Mouse (Mus musculus) C2C12 (cell line): ENCODE measurements around the gene F5. TPM values are rescaled to one million over a fixed set of nuclear protein-coding genes. Genes with fewer than 3 reads are reported as not detected.

Experiments used
- H3K27me3 ChIP-seq: one replicate; pipeline ENCODE4 v1.6.1; 2011; ENCODE audit not compliant: control insufficient read depth, insufficient read depth, insufficient read length
- H3K36me3 ChIP-seq: one replicate; pipeline ENCODE4 v1.6.1; 2011; ENCODE audit not compliant: control insufficient read depth, insufficient read depth
- H3K4me3 ChIP-seq: one replicate; pipeline ENCODE4 v1.5.1; 2011; ENCODE audit warnings: mild to moderate bottlenecking, control low read depth; ENCODE audit not compliant: poor library complexity, insufficient read depth, severe bottlenecking
- H3K79me2 ChIP-seq: one replicate; pipeline ENCODE4 v1.6.1; 2011; ENCODE audit not compliant: control insufficient read depth, insufficient read depth
- H3K79me3 ChIP-seq: one replicate; pipeline ENCODE4 v1.6.1; 2011; ENCODE audit warnings: low read depth, control low read depth
- H3ac ChIP-seq: one replicate; pipeline ENCODE3; 2011; ENCODE audit warnings: low read depth; ENCODE audit not compliant: control insufficient read depth, insufficient read length
- CEBPB ChIP-seq: IDR thresholded peaks from one replicate; pipeline ENCODE4 v1.6.1; 2011; ENCODE audit warnings: low read depth, mild to moderate bottlenecking, control low read depth, moderate library complexity
- CTCF ChIP-seq: IDR thresholded peaks from one replicate; pipeline ENCODE4 v1.5.1; 2011; ENCODE audit not compliant: control insufficient read depth, insufficient read depth, insufficient read length
- FOSL1 ChIP-seq: IDR thresholded peaks from one replicate; pipeline ENCODE4 v1.8.0; 2011; ENCODE audit warnings: mild to moderate bottlenecking, low read length; ENCODE audit not compliant: poor library complexity, insufficient read depth, severe bottlenecking
- MAX ChIP-seq: IDR thresholded peaks from one replicate; pipeline ENCODE4 v1.6.1; 2011; ENCODE audit warnings: mild to moderate bottlenecking, control low read depth
- MYOD1 ChIP-seq: IDR thresholded peaks from one replicate; pipeline ENCODE4 v1.6.1; 2011; ENCODE audit warnings: low read depth; ENCODE audit not compliant: control insufficient read depth, insufficient read length
- MYOG ChIP-seq: IDR thresholded peaks from one replicate; pipeline ENCODE4 v1.6.1; 2011; ENCODE audit not compliant: control insufficient read depth, insufficient read length; ENCODE audit errors: extremely low read depth
- USF1 ChIP-seq: IDR thresholded peaks from one replicate; pipeline ENCODE4 v1.6.1; 2011; ENCODE audit warnings: low read depth, mild to moderate bottlenecking, control low read depth, moderate library complexity
- polyA plus RNA-seq: library from polyadenylated mRNA; unstranded; fragments of >200 nt; fragmentation: generic; extraction: Trizol; gene quantifications from one replicate; pipeline ENCODE4 v1.2.1, GENCODE M21; 2012; ENCODE audit warnings: missing spikeins

The F5 gene
- polyA plus RNA-seq, 1 experiment = 0.01 TPM

DNA sequence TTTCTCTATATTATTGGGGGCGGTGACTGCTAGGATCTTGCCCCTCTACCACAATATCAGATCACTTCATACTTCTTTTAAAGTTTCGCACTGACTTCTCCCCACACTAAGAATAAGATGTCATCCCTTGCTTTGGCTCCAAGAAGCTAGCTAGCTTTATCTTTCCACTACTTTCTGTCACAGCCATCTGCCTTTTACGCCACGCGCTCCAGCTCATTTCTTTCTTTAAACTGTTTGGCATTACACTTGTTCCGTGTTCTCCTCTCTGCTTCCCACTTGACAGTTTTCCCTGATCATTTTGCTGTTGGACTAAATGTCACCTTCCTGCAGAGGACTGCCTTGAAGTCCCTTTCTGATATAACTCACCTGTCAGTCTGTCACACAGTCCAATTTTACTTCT lies 33.8 kb upstream of the F5 start:
- no peak overlapping the region for H3K4me3 ChIP-seq
- H3K27me3 ChIP-seq = no peaks in the 10 kb centered on the region

GRCm38 (mm10) chr1:164119892-164120776 lies 31.5 kb upstream of the F5 start:
- TF ChIP-seq FOSL1 (no peak), CTCF (no peak), MAX (no peak), MYOD1 (no peak), CEBPB (no peak), MYOG (no peak)
- H3K79me3 ChIP-seq = peaks cover 6% of the 10 kb centered on the region
- no peak overlapping the region for H3K4me3 ChIP-seq
- H3K36me3 ChIP-seq = no peaks in the 10 kb centered on the region
- H3K27me3 ChIP-seq = no peaks in the 10 kb centered on the region
- peaks cover 42% of the 10 kb centered on the region for H3K79me2 ChIP-seq
- H3ac ChIP-seq = no peak overlapping the region

More for the DNA sequence above, 33.8 kb upstream of the F5 start:
- H3K79me2 ChIP-seq = peaks cover 42% of the 10 kb centered on the region
- H3K79me3 ChIP-seq = peaks cover 6% of the 10 kb centered on the region
- no peaks in the 10 kb centered on the region for H3K36me3 ChIP-seq
- H3ac ChIP-seq = no peak overlapping the region
- TF ChIP-seq MAX (no peak), CTCF (no peak), MYOD1 (no peak), MYOG (no peak), FOSL1 (no peak), CEBPB (no peak), USF1 (no peak)

DNA sequence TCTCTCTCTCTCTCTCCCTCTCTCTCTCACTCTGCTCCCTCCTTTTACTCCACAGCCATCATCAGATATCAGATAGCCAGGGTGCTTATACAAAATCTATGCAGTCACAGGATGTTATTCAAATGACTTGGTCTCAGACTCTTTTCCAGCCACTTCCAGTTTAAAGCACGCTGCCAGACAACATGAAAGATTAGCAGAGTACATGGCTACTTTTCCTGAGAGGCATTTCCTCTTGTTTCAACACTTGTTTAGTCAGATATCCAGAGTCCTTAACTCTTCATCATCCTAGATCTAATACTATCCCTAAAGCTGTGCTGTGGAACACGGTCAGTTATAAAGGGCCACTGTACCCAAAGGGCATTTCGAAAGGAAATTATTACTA lies 30.9 kb upstream of the F5 start:
- no peak for TF ChIP-seq CEBPB
- no peak for TF ChIP-seq CTCF
- TF ChIP-seq MYOD1 = no peak
- TF ChIP-seq MYOG = no peak
- TF ChIP-seq USF1 = no peak
- no peak for TF ChIP-seq MAX
- no peak for TF ChIP-seq FOSL1

DNA sequence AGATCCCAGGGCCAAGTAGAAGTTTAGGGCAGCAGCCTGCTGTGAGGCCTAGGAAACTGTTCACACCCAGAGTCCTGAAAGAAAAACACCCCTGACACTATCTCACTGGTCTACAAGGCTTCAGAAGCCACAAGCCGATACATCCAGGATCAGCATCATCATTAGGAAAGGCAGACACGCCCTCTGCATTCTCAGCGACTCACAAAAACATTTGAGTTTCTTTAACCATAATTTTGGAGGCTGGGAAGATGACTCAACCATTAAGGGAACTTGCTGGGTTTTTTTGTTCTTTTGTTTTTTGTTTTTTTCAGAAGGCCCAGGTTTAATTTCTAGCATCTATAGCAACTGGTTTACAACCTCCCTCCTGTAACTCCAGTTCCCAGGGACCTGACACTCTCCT lies 27.8 kb upstream of the F5 start:
- Histone ChIP-seq H3K36me3 (peaks cover 6% of the 10 kb centered on the region), H3K4me3 (no peak overlapping the region)
- TF ChIP-seq FOSL1 = no peak
- no peak for TF ChIP-seq CEBPB
- TF ChIP-seq USF1 = no peak
- no peak for TF ChIP-seq MYOG
- TF ChIP-seq MYOD1 = no peak
- no peak for TF ChIP-seq CTCF
- no peak for TF ChIP-seq MAX

More for the DNA sequence above, 30.9 kb upstream of the F5 start:
- Histone ChIP-seq H3ac (no peak overlapping the region), H3K79me3 (peaks cover 6% of the 10 kb centered on the region), H3K27me3 (no peaks in the 10 kb centered on the region), H3K79me2 (peaks cover 42% of the 10 kb centered on the region), H3K36me3 (no peaks in the 10 kb centered on the region), H3K4me3 (no peak overlapping the region)

GRCm38 (mm10) chr1:164130013-164130412 lies 21.6 kb upstream of the F5 start:
- TF ChIP-seq MAX (no peak), CTCF (no peak), MYOD1 (no peak), MYOG (no peak), FOSL1 (no peak), CEBPB (no peak), USF1 (no peak)
- peaks cover 6% of the 10 kb centered on the region for H3K36me3 ChIP-seq
- H3K79me3 ChIP-seq = no peaks in the 10 kb centered on the region

More for the DNA sequence above, 27.8 kb upstream of the F5 start:
- Histone ChIP-seq H3K79me3 (peaks cover 6% of the 10 kb centered on the region), H3K79me2 (peaks cover 21% of the 10 kb centered on the region), H3ac (no peak overlapping the region), H3K27me3 (no peaks in the 10 kb centered on the region)

GRCm38 (mm10) chr1:164132609-164133008 lies 19.0 kb upstream of the F5 start:
- Histone ChIP-seq H3ac (no peak overlapping the region), H3K79me3 (no peaks in the 10 kb centered on the region), H3K4me3 (no peak overlapping the region), H3K79me2 (no peaks in the 10 kb centered on the region), H3K36me3 (peaks cover 6% of the 10 kb centered on the region), H3K27me3 (no peaks in the 10 kb centered on the region)
- TF ChIP-seq MYOD1 (no peak), CTCF (no peak), FOSL1 (no peak), MAX (no peak), MYOG (no peak), CEBPB (no peak), USF1 (no peak)

More at GRCm38 (mm10) chr1:164130013-164130412, 21.6 kb upstream of the F5 start:
- no peaks in the 10 kb centered on the region for H3K27me3 ChIP-seq
- no peak overlapping the region for H3ac ChIP-seq
- no peaks in the 10 kb centered on the region for H3K79me2 ChIP-seq
- no peak overlapping the region for H3K4me3 ChIP-seq
